Mouse (Mus musculus) T-cell, adult 66 days (primary cell): ENCODE results near the gene Spop. TPM values are rescaled to one million over a fixed set of nuclear protein-coding genes. Genes with fewer than 3 reads are reported as not detected.

Experiments
- total RNA-seq, 2 experiments: library from RNA; stranded (reverse); gene quantifications; 3 replicates in 1 of 2; 4 replicates in 1 of 2; pipeline ENCODE4 v1.2.4; 2023

Gene Spop
- total RNA-seq = 10 to 100 TPM; 88.1 to 96.8 TPM

DNA sequence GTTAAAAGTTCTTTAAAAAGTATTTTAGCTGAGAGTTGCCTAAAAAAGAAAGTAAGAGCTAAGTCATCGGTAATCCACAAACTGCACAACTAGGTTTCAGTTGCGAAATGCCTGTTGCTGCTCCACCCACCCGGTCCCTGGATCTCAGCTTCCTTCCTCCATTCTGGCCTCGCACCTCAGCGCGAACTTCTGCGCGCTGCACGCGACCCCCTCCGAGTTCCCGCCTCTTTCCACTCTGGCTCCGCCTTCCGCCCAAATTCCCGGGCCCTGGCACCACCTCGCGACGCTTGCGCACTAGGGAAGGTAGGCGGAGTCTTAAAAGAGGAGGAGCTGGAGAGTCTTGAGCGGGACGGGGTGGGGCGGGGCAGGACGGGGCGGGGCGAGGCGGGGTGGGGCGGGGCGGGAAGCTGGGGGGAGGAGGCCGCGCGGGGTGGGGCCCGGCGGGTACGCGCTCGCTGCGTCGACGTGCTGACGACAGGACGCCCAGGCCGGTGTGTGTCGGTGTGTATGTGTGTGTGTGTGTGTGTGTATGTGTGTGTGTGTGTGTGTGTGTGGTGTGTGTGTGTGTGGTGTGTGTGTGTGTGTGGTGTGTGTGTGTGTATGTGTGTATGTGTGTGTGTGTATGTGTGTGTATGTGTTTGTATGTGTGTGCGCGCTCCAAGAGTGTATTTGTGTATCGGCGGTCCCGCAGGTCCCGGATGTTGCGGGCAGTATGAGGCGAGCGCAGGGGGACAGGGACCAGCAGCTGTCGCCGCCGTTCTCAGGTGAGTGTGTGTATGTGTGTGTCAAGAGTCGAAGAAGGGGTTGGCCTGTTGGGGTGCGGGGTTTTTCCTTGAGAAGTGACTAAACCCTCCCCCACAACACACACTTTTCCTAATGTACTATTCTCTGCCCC, at the start of gene Spop:
Gene Spop (plus strand): TSS at position 440 of the 895 bp plus-strand sequence.

DNA sequence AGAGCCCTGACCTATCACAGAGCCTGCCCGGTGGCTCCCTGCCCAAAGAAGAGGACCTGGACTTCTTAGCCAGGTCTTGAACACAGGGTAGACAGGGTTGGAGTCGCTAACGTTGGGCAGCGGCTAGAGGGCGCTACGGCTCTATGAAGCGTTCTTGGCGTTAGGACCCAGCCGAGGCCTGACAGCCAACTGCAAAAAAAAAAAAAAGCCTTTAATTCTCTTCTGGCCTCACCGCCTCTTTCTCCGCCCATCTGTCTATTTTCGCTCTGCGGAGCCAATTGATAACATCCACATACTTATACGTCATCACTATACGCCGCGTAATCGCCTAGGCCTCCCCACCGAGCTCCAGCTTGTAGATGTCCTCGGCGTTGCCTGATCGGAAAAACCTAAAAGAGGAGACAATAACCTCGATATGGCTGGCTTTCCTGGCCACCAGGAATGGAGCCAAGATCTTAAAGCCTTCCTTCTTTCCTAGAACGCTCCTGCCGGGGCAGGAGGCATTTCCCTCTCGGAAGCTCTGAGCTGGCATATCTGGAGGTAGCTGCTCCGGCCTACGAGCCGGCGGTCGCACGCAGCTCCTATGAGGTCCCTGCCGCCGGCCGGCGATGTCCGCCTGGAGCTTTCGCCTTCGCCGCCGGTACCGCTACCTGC, 29.4 kb upstream of the Spop start, which contains the start of gene Slc35b1:
Gene Slc35b1 (plus strand): TSS at position 374 of the 654 bp plus-strand sequence.

DNA sequence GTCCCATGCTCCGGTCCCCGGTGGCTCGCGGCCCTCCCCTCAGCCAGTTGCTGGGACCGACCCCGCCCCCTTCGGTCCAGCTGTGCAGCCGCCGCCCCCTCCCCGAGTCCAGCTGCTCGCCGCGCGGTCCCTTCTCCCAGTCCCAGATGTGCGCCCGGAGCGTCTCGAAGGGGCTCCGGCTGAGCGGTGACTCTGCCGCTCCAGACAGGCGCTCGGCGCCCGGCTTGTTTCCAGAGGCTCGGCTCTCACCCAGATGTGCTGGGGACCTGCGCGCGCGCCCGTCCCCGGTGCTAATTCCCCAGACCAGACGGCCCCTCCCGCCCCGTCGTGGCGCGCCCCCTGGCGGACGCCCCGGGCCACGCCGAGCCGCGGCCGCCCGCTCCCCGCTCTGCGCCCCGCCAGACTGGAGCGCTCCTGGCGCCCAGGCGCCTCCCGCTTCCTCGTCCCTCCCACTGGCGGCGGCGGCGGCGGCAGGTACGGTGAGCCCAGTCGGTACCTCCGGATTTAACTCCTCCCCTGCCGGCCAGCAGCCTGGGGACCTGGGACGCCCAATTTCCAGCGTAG, 100.5 kb downstream of the Spop start, which contains the start of gene Nxph3:
Gene Nxph3 (minus strand): TSS at position 273 of the 564 bp plus-strand sequence.

Other genes starting within 250 kb of the Spop start
- not detected for gene Tac4, start 152.6 kb upstream of the Spop start, total RNA-seq
- 100 to 1,000 TPM; 116 to 137 TPM for gene Kat7, start 103.8 kb upstream of the Spop start, total RNA-seq
- gene Fam117a, start 77.1 kb upstream of the Spop start, total RNA-seq = 100 to 1,000 TPM in 1 of 2 experiments, 10 to 100 TPM in 1; 98.8 to 107 TPM
- gene Slc35b1, start 29.4 kb upstream of the Spop start, total RNA-seq = 10 to 100 TPM; 51.0 to 57.5 TPM
- gene Nxph3, start 100.5 kb downstream of the Spop start, total RNA-seq = not detected
- under 1 TPM in 1 of 2 experiments, not detected in 1; 0.20 TPM for gene Ngfr, start 173.7 kb downstream of the Spop start, total RNA-seq